Mouse (Mus musculus) neural tube, embryonic 12.5 days (tissue): ENCODE data around the gene Fuk. TPM values are rescaled to one million over a fixed set of nuclear protein-coding genes. Genes with fewer than 3 reads are reported as not detected.
"Not testable (repeated sequence)": the region's sequence is repeated elsewhere in the genome, so short reads cannot be mapped to it uniquely, and the experiment has no call there.

Source experiments
- ATAC-seq: fragments of 200-750 bp; cut with Nextera tagmentation; 2 replicates; pipeline ENCODE4 v1.8.0; 2017; ENCODE audit warnings: low read depth, mild to moderate bottlenecking, moderate TSS enrichment, moderate library complexity; ENCODE audit not compliant: low FRiP score
- H3K27ac ChIP-seq: fragments of 300-500 bp; sonication (generic); 2 replicates; pipeline ENCODE4 v1.5.1; 2016
- H3K27me3 ChIP-seq: fragments of 300-500 bp; sonication (generic); replicated peaks from 2 replicates; pipeline ENCODE4 v1.6.1; 2016; ENCODE audit warnings: mild to moderate bottlenecking
- H3K36me3 ChIP-seq: fragments of 300-500 bp; sonication (generic); 2 replicates; pipeline ENCODE4 v1.6.1; 2016; ENCODE audit warnings: mild to moderate bottlenecking
- H3K4me1 ChIP-seq: fragments of 300-500 bp; sonication (generic); 2 replicates; pipeline ENCODE4 v1.6.1; 2016
- H3K4me2 ChIP-seq: fragments of 300-500 bp; sonication (generic); replicated peaks from 2 replicates; pipeline ENCODE4 v1.6.1; 2016; ENCODE audit warnings: mild to moderate bottlenecking
- H3K4me3 ChIP-seq: fragments of 300-500 bp; sonication (generic); 2 replicates; pipeline ENCODE4 v1.5.1; 2016
- H3K9ac ChIP-seq: fragments of 300-500 bp; sonication (generic); 2 replicates; pipeline ENCODE4 v1.6.1; 2016; ENCODE audit warnings: mild to moderate bottlenecking
- H3K9me3 ChIP-seq: fragments of 300-500 bp; sonication (generic); 2 replicates; pipeline ENCODE4 v1.6.1; 2016; ENCODE audit warnings: mild to moderate bottlenecking
- WGBS: fragments of 180-500 bp; shearing (Covaris S2); methylation state at CpG from one replicate; pipeline ENCODE4 v1.1.7; 2016; 5-methylcytosine and 5-hydroxymethylcytosine counted together
- polyA plus RNA-seq: library from polyadenylated mRNA; unstranded; fragments of >200 nt; fragmentation: Nextera tagmentation; extraction: Ambion mirVana; gene quantifications from 2 replicates; pipeline ENCODE4 v1.2.1, GENCODE M21; 2016

The Fuk gene
- polyA plus RNA-seq, 1 experiment from 2014 or later = 11.9 TPM

DNA sequence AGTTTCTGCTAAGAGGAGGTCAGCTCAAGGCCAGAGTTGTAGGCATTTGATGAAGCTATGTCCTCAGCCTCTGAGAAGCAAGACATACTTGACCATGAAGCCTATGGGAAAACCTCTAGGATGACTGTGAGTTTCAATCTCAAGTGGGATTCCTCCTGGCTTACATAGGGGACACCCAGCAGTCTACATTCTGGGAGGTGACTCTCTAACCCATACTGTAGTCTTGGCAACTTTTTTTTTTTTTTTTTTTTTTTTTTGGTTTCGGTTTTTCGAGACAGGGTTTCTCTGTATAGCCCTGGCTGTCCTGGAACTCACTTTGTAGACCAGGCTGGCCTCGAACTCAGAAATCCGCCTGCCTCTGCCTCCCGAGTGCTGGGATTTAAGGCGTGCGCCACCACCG, 27.4 kb upstream of the Fuk start:
- H3K9ac ChIP-seq, ATAC-seq, H3K36me3 ChIP-seq, H3K27ac ChIP-seq, H3K27me3 ChIP-seq, H3K9me3 ChIP-seq, H3K4me3 ChIP-seq, H3K4me2 ChIP-seq: not testable (repeated sequence)
- 92% methylated on average over 8 of the region's 8 CpGs for WGBS
- H3K4me1 ChIP-seq = peaks cover 11% of the 10 kb centered on the region

DNA sequence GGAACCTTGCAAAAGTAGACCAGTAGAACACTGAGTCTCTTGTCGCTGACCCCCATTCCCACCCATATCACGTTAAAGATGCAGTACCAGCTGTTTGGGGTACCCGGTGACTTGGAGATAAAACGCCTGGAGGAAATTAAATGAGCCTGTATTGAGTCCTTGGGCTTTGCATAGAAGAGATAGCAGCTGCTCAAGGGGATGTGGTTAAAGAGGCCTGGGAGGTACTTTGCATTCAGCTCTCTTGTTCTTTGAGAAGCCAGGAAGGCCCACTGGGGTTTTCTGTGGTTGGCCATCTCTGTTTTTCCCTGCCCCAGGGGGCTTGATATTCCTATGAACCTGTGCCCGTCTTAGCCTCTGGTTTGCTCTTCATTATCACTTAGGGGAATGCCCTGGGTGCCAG, 26.8 kb upstream of the Fuk start:
- H3K27me3 ChIP-seq = no peaks in the 10 kb centered on the region
- H3K27ac ChIP-seq = no peak overlapping the region
- no peak overlapping the region for H3K9ac ChIP-seq
- ATAC-seq = no peak
- peaks cover 3% of the 10 kb centered on the region; the same call in 1 of the 2 replicates for H3K36me3 ChIP-seq
- H3K4me1 ChIP-seq = peaks cover 11% of the 10 kb centered on the region
- H3K4me3 ChIP-seq = no peak overlapping the region
- H3K9me3 ChIP-seq = no peaks in the 10 kb centered on the region
- 61% methylated on average over 5 of the region's 5 CpGs for WGBS
- H3K4me2 ChIP-seq = no peak overlapping the region

DNA sequence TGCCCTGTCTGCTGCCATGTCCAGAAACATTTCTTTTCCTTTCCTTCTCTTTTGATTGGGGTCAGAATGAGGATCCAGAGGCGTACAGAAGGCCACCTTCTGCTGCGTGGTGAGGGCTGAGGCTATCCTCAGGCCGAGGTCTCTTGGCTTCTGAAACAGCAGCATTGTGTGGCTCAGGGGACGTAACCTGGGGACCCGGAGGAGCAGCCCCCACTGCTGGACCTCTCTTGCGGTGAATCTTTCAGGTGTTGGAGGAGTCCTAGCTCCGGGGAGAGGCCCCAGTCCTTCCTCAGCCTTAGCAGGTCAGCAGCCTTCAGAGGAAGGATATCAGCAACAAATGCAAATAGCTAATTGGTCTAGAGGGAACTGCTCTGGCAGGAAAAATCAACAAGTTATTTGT, 26.1 kb upstream of the Fuk start:
- peaks cover 3% of the 10 kb centered on the region; the same call in 1 of the 2 replicates for H3K36me3 ChIP-seq
- H3K4me3 ChIP-seq = no peak overlapping the region
- ATAC-seq = no peak
- peaks cover 14% of the 10 kb centered on the region for H3K4me1 ChIP-seq
- no peak overlapping the region for H3K9ac ChIP-seq
- no peak overlapping the region for H3K27ac ChIP-seq
- H3K27me3 ChIP-seq = no peaks in the 10 kb centered on the region
- no peaks in the 10 kb centered on the region for H3K9me3 ChIP-seq
- 87% methylated on average over 7 of the region's 7 CpGs for WGBS
- H3K4me2 ChIP-seq = no peak overlapping the region

DNA sequence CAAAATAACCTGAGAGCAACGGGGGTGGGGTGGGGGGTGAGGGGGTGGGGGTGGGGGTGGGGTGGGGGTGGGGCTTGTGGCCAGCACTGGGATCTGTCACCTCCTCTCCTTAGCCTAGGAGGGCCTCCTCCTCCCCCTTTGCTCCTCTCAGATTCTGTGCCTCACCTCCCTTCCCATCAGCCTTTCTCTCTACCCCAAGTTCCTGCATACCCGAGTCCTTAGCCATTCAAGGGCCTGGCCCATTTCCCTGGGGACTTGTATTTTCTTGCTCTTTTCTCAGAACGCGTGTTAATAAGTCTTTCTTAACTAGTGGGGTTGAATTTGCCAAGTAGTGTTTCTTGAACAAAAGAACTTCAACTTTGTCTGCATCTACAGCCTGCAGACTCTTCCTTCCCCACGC, 24.4 kb upstream of the Fuk start:
- Histone ChIP-seq H3K9me3 (no peaks in the 10 kb centered on the region), H3K4me3 (no peak overlapping the region), H3K4me1 (peaks cover 18% of the 10 kb centered on the region), H3K27me3 (no peaks in the 10 kb centered on the region), H3K36me3 (peaks cover 3% of the 10 kb centered on the region; the same call in 1 of the 2 replicates), H3K4me2 (no peak overlapping the region), H3K9ac (no peak overlapping the region), H3K27ac (no peak overlapping the region)
- no peak for ATAC-seq
- 55% methylated on average over 5 of the region's 5 CpGs for WGBS

DNA sequence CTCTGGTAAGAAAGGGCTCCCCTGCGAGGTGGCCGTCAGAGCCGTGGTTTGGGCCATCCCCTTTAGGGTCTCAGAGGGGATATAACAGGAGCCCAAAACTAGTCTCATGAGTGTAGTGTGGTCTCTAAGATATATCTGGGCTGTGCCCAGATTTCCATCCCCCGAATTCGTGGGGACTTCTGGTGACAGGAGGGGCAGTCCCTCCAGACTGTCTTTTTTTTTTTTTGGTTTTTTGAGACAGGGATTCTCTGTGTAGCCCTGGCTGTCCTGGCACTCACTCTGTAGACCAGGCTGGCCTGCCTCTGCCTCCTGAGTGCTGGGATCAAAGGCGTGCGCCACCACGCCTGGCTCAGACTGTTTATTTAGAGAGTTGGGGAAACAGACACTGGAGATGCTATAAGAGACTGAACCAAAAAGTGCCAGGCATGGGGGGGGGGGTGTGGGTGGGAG, 23.4 kb upstream of the Fuk start:
- no peaks in the 10 kb centered on the region for H3K27me3 ChIP-seq
- ATAC-seq = no peak
- H3K9me3 ChIP-seq = no peaks in the 10 kb centered on the region
- H3K4me1 ChIP-seq = peaks cover 28% of the 10 kb centered on the region
- no peak overlapping the region for H3K9ac ChIP-seq
- no peak overlapping the region for H3K4me2 ChIP-seq
- no peak overlapping the region for H3K27ac ChIP-seq
- no peak overlapping the region for H3K4me3 ChIP-seq
- H3K36me3 ChIP-seq = peaks cover 3% of the 10 kb centered on the region; the same call in 1 of the 2 replicates
- WGBS = 82% methylated on average over 8 of the region's 8 CpGs

DNA sequence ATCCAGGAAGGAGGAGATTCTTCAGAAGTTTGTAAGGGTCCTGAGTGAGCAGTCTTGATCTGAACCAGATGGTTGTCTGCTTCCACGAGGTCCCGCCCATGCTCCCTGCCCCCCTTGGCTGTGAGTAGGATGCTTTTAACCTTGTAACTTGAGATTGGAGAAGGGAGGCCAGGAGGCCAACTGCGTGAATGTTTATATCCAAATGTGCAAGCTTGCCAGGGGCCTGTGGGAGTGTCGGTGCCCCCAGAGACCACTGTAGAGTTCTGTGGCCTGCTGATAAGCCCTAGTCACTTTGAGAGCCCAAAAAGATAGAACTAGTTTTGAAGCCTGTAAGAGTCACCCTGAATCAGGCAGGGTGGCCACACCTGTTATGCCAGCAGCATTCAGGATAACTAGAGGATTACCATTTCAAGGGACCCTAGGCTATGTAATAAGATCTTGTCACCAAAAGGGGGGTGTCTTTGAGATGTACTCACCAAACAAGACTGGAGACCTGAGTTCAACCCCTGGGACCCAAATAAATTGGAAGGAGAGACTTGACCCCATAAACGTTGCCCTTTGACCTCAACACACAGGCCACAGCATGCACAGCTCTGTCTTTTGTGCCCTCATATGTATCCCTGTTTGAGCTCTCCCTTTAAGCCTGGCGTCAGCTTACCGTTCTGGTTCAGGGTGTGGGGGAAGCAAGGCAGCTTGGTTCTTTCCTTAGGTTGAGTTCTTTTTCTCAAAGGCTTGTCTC, 19.4 kb upstream of the Fuk start:
- H3K4me3 ChIP-seq = peak overlapping the region; percentile 79; the same call in 1 of the 2 replicates
- no peak overlapping the region for H3K27ac ChIP-seq
- ATAC-seq = no peak
- peak overlapping the region; percentile 88 for H3K4me2 ChIP-seq
- H3K9ac ChIP-seq = peak overlapping the region; percentile 85; the same call in 1 of the 2 replicates
- H3K9me3 ChIP-seq = no peaks in the 10 kb centered on the region
- H3K4me1 ChIP-seq = peaks cover 40% of the 10 kb centered on the region
- H3K36me3 ChIP-seq = no peaks in the 10 kb centered on the region
- H3K27me3 ChIP-seq = no peaks in the 10 kb centered on the region
- 24% methylated on average over 7 of the region's 7 CpGs for WGBS

DNA sequence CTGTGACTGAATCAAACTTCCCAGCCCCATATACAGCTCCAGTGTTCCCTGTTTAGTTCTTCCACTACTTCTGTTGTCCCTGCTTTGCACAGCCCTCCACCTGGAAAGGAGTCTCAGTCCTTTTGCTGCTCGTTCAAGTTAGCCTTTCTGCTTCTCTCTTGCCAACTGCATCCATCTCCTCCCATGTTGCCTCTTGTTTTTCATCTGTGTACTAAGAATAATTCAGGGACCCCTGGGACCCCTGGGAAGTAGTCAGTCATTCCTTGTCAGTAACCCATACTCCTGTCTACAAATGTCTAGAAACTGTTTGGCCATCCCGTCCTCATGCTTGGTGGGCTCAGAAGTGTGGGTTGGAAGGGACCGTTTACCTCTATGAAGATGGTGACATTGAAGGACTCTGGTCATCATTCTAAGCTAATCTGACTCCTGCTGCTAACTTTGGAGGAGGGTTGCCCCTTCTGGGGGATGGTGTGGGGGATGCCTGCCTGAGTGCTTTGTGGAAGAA, 18.5 kb upstream of the Fuk start:
- H3K9ac ChIP-seq = peak overlapping the region; percentile 85
- peaks cover 38% of the 10 kb centered on the region for H3K4me1 ChIP-seq
- H3K27me3 ChIP-seq = no peaks in the 10 kb centered on the region
- no peaks in the 10 kb centered on the region for H3K36me3 ChIP-seq
- ATAC-seq = no peak
- H3K4me2 ChIP-seq = peak overlapping the region; percentile 88
- H3K9me3 ChIP-seq = no peaks in the 10 kb centered on the region
- peak overlapping the region; percentile 79 for H3K4me3 ChIP-seq
- WGBS = 27% methylated on average over 3 of the region's 3 CpGs
- H3K27ac ChIP-seq = no peak overlapping the region

DNA sequence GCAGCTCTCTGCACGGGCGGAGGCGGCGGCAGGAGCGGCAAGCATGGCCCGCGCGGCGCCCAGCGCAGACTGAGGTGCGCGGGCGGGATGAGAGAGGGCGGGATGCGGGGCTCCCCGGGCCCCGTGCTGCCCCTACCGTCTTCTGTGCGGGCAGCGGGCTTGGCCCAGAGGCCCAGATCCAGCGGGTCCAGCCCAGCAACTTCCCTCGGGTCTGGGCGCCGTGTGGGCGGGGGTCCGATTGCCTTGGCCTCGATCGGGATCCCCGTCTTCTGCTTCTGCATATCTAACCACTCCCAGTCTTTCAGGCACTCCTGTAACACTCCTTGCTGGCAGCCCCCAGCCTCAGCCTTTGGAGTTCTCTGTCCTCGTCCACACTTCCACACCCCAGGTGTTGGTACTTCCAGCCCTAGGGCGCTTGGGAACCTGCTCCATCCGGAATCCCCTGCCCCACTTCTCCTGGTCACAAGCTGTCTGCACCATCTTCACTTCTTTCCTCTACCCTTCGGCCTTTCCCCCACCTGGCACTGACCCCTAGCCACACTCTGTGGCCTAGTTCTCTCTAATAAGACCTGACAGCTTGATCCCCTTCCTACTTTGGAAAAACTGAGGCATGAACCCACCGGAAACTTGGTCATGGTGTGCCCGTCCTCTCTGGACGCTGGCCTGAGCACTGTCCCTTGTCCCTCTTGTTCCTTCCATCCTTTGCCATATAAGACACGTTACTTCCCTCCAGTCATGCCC, 17.9 kb upstream of the Fuk start:
- H3K4me1 ChIP-seq = peaks cover 35% of the 10 kb centered on the region
- H3K9me3 ChIP-seq = no peaks in the 10 kb centered on the region
- H3K4me2 ChIP-seq = peak overlapping the region; percentile 88
- H3K27ac ChIP-seq = peak overlapping the region; percentile 57; the same call in 1 of the 2 replicates
- peak overlapping the region; percentile 85 for H3K9ac ChIP-seq
- H3K36me3 ChIP-seq = no peaks in the 10 kb centered on the region
- under 1% methylated on average over 32 of the region's 37 CpGs for WGBS
- H3K4me3 ChIP-seq = peak overlapping the region; percentile 79
- no peaks in the 10 kb centered on the region for H3K27me3 ChIP-seq
- ATAC-seq = peak; percentile 72

DNA sequence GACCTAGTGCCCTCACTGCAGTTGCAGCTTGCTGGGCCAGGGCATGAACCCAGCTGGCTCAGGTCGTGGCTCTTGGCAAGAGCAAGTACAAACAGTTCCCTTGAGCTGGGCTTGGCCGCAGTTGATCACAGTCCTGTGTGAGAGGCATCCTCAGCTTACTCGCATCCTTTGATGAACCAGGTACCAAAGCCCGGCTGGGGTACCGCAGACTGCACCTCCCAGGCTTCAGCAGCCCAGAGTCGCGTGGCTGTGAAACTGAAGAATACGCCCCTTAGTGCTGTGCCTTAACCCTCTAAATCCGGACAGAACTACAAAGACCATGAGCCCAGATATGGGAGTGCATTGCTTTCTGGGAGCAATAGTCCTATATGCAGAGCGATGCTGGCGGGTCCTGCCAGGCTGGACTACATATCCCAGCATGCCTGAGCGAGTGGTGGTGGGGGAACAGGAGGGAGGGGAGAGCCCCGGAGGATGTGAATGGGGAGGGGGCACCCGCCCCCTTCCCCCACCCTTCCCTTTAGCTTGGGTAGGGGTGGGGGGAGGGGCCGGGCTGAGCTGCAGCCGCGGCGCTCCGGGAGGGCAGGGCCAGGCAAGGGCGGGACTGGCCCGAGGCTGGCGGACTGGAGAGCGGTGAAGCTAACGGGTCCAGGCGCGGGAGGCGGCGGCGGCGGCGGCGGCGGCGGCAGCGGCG, 17.2 kb upstream of the Fuk start, which contains the start of gene St3gal2:
Gene St3gal2 (plus strand): TSS at position 582 of the 691 bp plus-strand sequence.
- peaks cover 35% of the 10 kb centered on the region for H3K4me1 ChIP-seq
- WGBS = under 1% methylated on average over 19 of the region's 36 CpGs
- peak within 1 kb of the TSS; percentile 88 for H3K4me2 ChIP-seq
- no peaks in the 10 kb centered on the region for H3K27me3 ChIP-seq
- H3K4me3 ChIP-seq = peak within 1 kb of the TSS; percentile 79
- peak within 1 kb of the TSS; percentile 85 for H3K9ac ChIP-seq
- peak within 1 kb of the TSS; percentile 57; the same call in 1 of the 2 replicates for H3K27ac ChIP-seq
- H3K9me3 ChIP-seq = no peaks in the 10 kb centered on the region
- no peaks in the 10 kb centered on the region for H3K36me3 ChIP-seq
- peak; percentile 98 for ATAC-seq

DNA sequence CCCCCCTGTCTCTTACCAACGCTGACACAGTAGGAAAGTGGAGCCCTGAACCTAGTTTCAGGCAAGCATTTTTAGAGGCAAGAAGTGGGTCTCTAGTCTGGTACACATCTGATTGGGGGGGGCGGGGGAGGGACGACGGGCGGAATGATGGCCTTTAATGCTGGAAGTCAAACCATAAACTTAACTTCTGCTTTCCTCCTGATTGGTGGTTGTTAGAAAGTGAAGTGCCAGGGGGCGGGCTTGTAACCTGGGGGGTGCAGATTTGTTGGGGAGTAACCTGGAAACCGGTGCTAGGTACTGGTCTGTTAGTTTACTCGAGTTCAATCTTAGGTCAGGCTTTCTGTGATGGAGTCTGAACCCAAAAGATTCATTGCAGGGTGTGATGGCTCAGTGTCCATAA, 16.2 kb upstream of the Fuk start:
- Histone ChIP-seq H3K4me3 (no peak overlapping the region), H3K27me3 (no peaks in the 10 kb centered on the region), H3K9ac (no peak overlapping the region), H3K4me1 (peaks cover 33% of the 10 kb centered on the region), H3K36me3 (no peaks in the 10 kb centered on the region), H3K9me3 (no peaks in the 10 kb centered on the region), H3K4me2 (peak overlapping the region; percentile 88), H3K27ac (no peak overlapping the region)
- ATAC-seq = no peak
- 20% methylated on average over 8 of the region's 8 CpGs for WGBS

DNA sequence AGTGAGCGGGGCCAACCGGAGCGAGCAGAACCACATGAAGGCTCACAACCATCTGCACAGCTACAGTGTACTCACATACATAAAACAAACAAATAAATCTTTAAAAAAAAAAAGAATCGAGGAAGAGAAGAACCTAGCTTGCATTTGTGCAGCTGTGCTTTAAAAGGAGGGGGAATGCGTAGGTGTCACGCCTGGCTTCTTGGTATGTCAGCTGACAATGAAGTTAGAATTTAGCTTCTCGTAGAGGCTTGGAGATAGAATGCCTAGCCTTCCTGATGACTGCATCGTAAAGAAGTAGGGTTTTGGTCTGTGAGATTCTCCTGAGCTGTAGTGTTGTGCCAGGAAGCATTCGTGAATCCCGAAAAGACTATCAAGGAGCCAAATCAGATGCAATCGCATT, 15.7 kb upstream of the Fuk start:
- 64% methylated on average over 11 of the region's 11 CpGs for WGBS
- no peak for ATAC-seq
- Histone ChIP-seq H3K9me3 (no peaks in the 10 kb centered on the region), H3K4me1 (peaks cover 33% of the 10 kb centered on the region), H3K9ac (no peak overlapping the region), H3K36me3 (no peaks in the 10 kb centered on the region), H3K27ac (no peak overlapping the region), H3K4me2 (peak overlapping the region; percentile 88; the same call in 1 of the 2 replicates), H3K4me3 (no peak overlapping the region), H3K27me3 (no peaks in the 10 kb centered on the region)

DNA sequence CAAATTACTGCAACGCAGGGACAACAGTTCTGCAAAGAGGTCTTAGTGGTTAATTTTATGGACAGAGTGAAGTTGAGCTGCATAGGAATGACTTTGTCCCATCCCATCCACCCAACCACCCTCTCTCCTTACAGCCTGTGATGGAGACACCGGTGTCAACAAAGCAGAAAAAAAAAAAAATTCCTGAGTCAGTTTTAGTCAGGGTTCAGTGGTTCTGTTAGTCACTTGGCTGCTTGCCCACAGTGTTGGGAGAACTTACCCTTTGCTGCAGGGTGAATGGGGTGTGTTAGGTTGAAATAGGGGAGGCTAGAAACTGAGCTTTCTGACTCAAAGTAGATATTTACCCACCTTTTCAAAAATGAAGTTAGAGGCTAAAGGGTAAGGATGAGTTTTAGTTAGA, 15.1 kb upstream of the Fuk start:
- H3K9me3 ChIP-seq = no peaks in the 10 kb centered on the region
- H3K9ac ChIP-seq = no peak overlapping the region
- H3K36me3 ChIP-seq = no peaks in the 10 kb centered on the region
- WGBS = 67% methylated on average over 2 of the region's 2 CpGs
- H3K27me3 ChIP-seq = no peaks in the 10 kb centered on the region
- H3K27ac ChIP-seq = no peak overlapping the region
- no peak for ATAC-seq
- H3K4me2 ChIP-seq = no peak overlapping the region
- H3K4me1 ChIP-seq = peaks cover 33% of the 10 kb centered on the region
- no peak overlapping the region for H3K4me3 ChIP-seq
